In the genomic region with DNA sequence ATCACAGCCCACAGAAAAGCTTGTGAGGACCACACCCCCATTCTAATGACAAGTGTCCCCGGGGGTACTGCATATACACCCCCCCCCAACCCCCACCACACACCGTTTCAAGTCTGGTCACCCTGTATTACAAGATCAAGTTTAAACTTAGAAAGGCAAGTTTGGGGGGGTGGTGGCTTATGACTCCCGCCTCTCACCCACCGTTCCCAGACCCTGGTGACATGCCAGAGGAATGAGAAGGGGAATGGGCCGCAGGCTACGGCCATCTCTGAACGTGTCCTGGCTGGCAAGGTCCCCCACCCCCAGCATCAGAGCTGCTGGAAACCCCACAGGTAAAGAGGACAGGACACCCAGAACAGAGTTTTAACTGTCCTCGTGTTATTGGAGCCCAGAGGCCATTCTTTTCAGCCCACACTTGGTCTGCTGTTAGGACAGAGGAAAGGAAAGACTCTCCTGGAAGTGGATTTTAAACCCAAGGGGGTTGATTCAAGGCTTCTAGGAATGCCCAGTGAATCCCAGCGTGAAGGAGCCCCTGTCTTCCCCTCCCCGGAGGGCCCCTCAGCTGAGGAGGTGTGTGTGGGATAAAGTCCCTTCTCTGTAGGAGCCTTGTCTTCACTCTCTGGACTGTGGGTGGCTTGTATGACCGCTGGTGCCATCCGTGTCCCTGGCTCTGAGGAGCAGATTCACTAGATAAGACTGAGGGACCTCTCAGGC, we compare ENCODE assay signal across 8 mouse cellular contexts. TPM values are rescaled to one million over a fixed set of nuclear protein-coding genes. Genes with fewer than 3 reads are reported as not detected.
DNase-seq lines count a peak whose midpoint lies in the region; ATAC-seq lines count a peak whose summit lies in the region.

No protein-coding gene starts in this region.

- no peaks in the 10 kb centered on the region for H3K36me3 ChIP-seq in kidney, embryonic 15.5 days
- no peaks in the 10 kb centered on the region for H3K36me3 ChIP-seq in hindbrain, embryonic 13.5 days
- H3K36me3 ChIP-seq in midbrain, embryonic 13.5 days: no peaks in the 10 kb centered on the region

- H3K4me1 ChIP-seq in kidney, embryonic 15.5 days: peaks cover 47% of the 10 kb centered on the region
- peaks cover 37% of the 10 kb centered on the region for H3K4me1 ChIP-seq in hindbrain, embryonic 13.5 days (replicated peaks)
- peaks cover 36% of the 10 kb centered on the region for H3K4me1 ChIP-seq in midbrain, embryonic 13.5 days (replicated peaks)

- 14% methylated on average over 12 of the region's 12 CpGs for WGBS in kidney, embryonic 15.5 days
- 32% methylated on average over 12 of the region's 12 CpGs for WGBS in hindbrain, embryonic 13.5 days
- WGBS in midbrain, embryonic 13.5 days: 33% methylated on average over 12 of the region's 12 CpGs

- no peaks in the 10 kb centered on the region for H3K27me3 ChIP-seq in kidney, embryonic 15.5 days
- H3K27me3 ChIP-seq in hindbrain, embryonic 13.5 days: no peaks in the 10 kb centered on the region
- H3K27me3 ChIP-seq in midbrain, embryonic 13.5 days: no peaks in the 10 kb centered on the region

- DNase-seq in kidney, postnatal 25 days: no peak
- DNase-seq in cerebellum, postnatal 10 days: peak; percentile 45 to 52
- no peak for DNase-seq in B cell, adult 2 months
- DNase-seq in urinary bladder, postnatal 36 days (ENCODE audit: low spot score in 2 of 2): no peak
- DNase-seq in right cerebral cortex, postnatal 10 days (ENCODE audit: low spot score in 2 of 2): no peak

- ATAC-seq in kidney, embryonic 15.5 days (replicated peaks; ENCODE audit: low FRiP score): no peak
- ATAC-seq in hindbrain, embryonic 13.5 days (ENCODE audit: low FRiP score): no peak
- no peak for ATAC-seq in midbrain, embryonic 13.5 days

- H3K9me3 ChIP-seq in kidney, embryonic 15.5 days (replicated peaks): no peaks in the 10 kb centered on the region
- no peaks in the 10 kb centered on the region for H3K9me3 ChIP-seq in hindbrain, embryonic 13.5 days
- no peaks in the 10 kb centered on the region for H3K9me3 ChIP-seq in midbrain, embryonic 13.5 days

- peak overlapping the region; percentile 93 for H3K9ac ChIP-seq in kidney, embryonic 15.5 days
- peak overlapping the region; percentile 90 for H3K9ac ChIP-seq in hindbrain, embryonic 13.5 days
- peak overlapping the region; percentile 90 for H3K9ac ChIP-seq in midbrain, embryonic 13.5 days (replicated peaks)

- H3K4me2 ChIP-seq in kidney, embryonic 15.5 days: peak overlapping the region; percentile 83
- H3K4me2 ChIP-seq in hindbrain, embryonic 13.5 days: peak overlapping the region; percentile 81
- peak overlapping the region; percentile 86 for H3K4me2 ChIP-seq in midbrain, embryonic 13.5 days (replicated peaks)

- peak overlapping the region; percentile 96 for H3K4me3 ChIP-seq in kidney, embryonic 15.5 days (replicated peaks)
- H3K4me3 ChIP-seq in hindbrain, embryonic 13.5 days: peak overlapping the region; percentile 84
- peak overlapping the region; percentile 86 for H3K4me3 ChIP-seq in midbrain, embryonic 13.5 days (replicated peaks)

- H3K27ac ChIP-seq in kidney, embryonic 15.5 days: peak overlapping the region; percentile 89
- H3K27ac ChIP-seq in hindbrain, embryonic 13.5 days: 0 out of 2 replicates have a peak overlapping the region, but pooled peaks have one; percentile 35
- H3K27ac ChIP-seq in midbrain, embryonic 13.5 days: no peak overlapping the region

RNA-seq across cellular contexts. Expression of a gene that starts 0.9 kb away (rescaled TPM):
- polyA plus RNA-seq in kidney, embryonic 15.5 days (2015; fragmentation: Nextera tagmentation; extraction: Ambion mirVana): 51.7 and 56.1 TPM in 2 replicates
- 19.9 and 23.4 TPM in 2 replicates for polyA plus RNA-seq in hindbrain, embryonic 13.5 days (2015; fragmentation: Nextera tagmentation; extraction: Ambion mirVana)
- polyA plus RNA-seq in midbrain, embryonic 13.5 days (2015; fragmentation: Nextera tagmentation; extraction: Ambion mirVana): 16.2 and 18.3 TPM in 2 replicates

RNA-seq across cellular contexts. Expression of a gene that starts 22.9 kb away (rescaled TPM):
- 24.6 and 25.0 TPM in 2 replicates for polyA plus RNA-seq in kidney, embryonic 15.5 days (2015; fragmentation: Nextera tagmentation; extraction: Ambion mirVana)
- polyA plus RNA-seq in hindbrain, embryonic 13.5 days (2015; fragmentation: Nextera tagmentation; extraction: Ambion mirVana): 30.0 TPM in 2 replicates
- polyA plus RNA-seq in midbrain, embryonic 13.5 days (2015; fragmentation: Nextera tagmentation; extraction: Ambion mirVana): 26.1 and 28.7 TPM in 2 replicates

RNA-seq across cellular contexts. Expression of a gene that starts 41.4 kb away (rescaled TPM):
- 0.61 and 1.2 TPM in 2 replicates for polyA plus RNA-seq in kidney, embryonic 15.5 days (2015; fragmentation: Nextera tagmentation; extraction: Ambion mirVana)
- polyA plus RNA-seq in hindbrain, embryonic 13.5 days (2015; fragmentation: Nextera tagmentation; extraction: Ambion mirVana): not detected in 2 replicates
- polyA plus RNA-seq in midbrain, embryonic 13.5 days (2015; fragmentation: Nextera tagmentation; extraction: Ambion mirVana): not detected in 2 replicates

RNA-seq across cellular contexts. Expression of a gene that starts 51.8 kb away (rescaled TPM):
- 1,539 and 1,600 TPM in 2 replicates for polyA plus RNA-seq in kidney, embryonic 15.5 days (2015; fragmentation: Nextera tagmentation; extraction: Ambion mirVana)
- 895 and 907 TPM in 2 replicates for polyA plus RNA-seq in hindbrain, embryonic 13.5 days (2015; fragmentation: Nextera tagmentation; extraction: Ambion mirVana)
- polyA plus RNA-seq in midbrain, embryonic 13.5 days (2015; fragmentation: Nextera tagmentation; extraction: Ambion mirVana): 905 and 914 TPM in 2 replicates

RNA-seq across cellular contexts. Expression of a gene that starts 57.6 kb away (rescaled TPM):
- 44.3 and 49.3 TPM in 2 replicates for polyA plus RNA-seq in kidney, embryonic 15.5 days (2015; fragmentation: Nextera tagmentation; extraction: Ambion mirVana)
- polyA plus RNA-seq in hindbrain, embryonic 13.5 days (2015; fragmentation: Nextera tagmentation; extraction: Ambion mirVana): 42.2 and 42.4 TPM in 2 replicates
- 48.6 and 49.1 TPM in 2 replicates for polyA plus RNA-seq in midbrain, embryonic 13.5 days (2015; fragmentation: Nextera tagmentation; extraction: Ambion mirVana)

Comparison
In these comparisons a context has a peak if more than half of its experiments do, and no peak if none do; other contexts are left out.
1. DNase-seq: peak in cerebellum, postnatal 10 days (2 of 2); none in kidney, postnatal 25 days (0 of 2), B cell, adult 2 months (0 of 2), urinary bladder, postnatal 36 days (0 of 2) and right cerebral cortex, postnatal 10 days (0 of 2).
2. Peak in every context shown above with its lines, with median percentiles within 50 percentile points of each other: H3K4me2 ChIP-seq, H3K4me3 ChIP-seq and H3K9ac ChIP-seq.